Mouse (Mus musculus) embryonic facial prominence, embryonic 11.5 days (tissue): ENCODE data around the gene Coq4. TPM values are rescaled to one million over a fixed set of nuclear protein-coding genes. Genes with fewer than 3 reads are reported as not detected.

ENCODE experiments used
- ATAC-seq: fragments of 200-750 bp; cut with Nextera tagmentation; replicated peaks from 2 replicates; pipeline ENCODE4 v1.8.0; 2017; ENCODE audit warnings: low read depth; ENCODE audit not compliant: insufficient number of reproducible peaks, low FRiP score, low TSS enrichment
- DNase-seq: peaks from one replicate; pipeline ENCODE4 v3.0.0-alpha.2; 2015; ENCODE audit warnings: low spot score
- H3K27ac ChIP-seq: fragments of 300-500 bp; sonication (generic); replicated peaks from 2 replicates; pipeline ENCODE4 v1.5.1; 2014; ENCODE audit warnings: mild to moderate bottlenecking, low read depth, low read length, control low read depth
- H3K27me3 ChIP-seq: fragments of 300-500 bp; sonication (generic); 2 replicates; pipeline ENCODE4 v1.6.1; 2014; ENCODE audit warnings: mild to moderate bottlenecking, low read length, moderate library complexity, mixed read lengths; ENCODE audit not compliant: control insufficient read depth, insufficient read depth
- H3K36me3 ChIP-seq: fragments of 300-500 bp; sonication (generic); replicated peaks from 2 replicates; pipeline ENCODE4 v1.6.1; 2014; ENCODE audit warnings: low read depth, mild to moderate bottlenecking, low read length, moderate library complexity, mixed read lengths; ENCODE audit not compliant: control insufficient read depth, insufficient read depth
- H3K4me1 ChIP-seq: fragments of 300-500 bp; sonication (generic); 2 replicates; pipeline ENCODE4 v1.6.1; 2014; ENCODE audit warnings: low read length, mixed read lengths; ENCODE audit not compliant: control insufficient read depth, insufficient read depth
- H3K4me2 ChIP-seq: fragments of 300-500 bp; sonication (generic); 2 replicates; pipeline ENCODE4 v1.6.1; 2014; ENCODE audit warnings: low read depth, mild to moderate bottlenecking, control low read depth, low read length, moderate library complexity
- H3K4me3 ChIP-seq: fragments of 300-500 bp; sonication (generic); 2 replicates; pipeline ENCODE4 v1.5.1; 2014; ENCODE audit warnings: low read depth, low read length, control low read depth
- H3K9ac ChIP-seq: fragments of 300-500 bp; sonication (generic); replicated peaks from 2 replicates; pipeline ENCODE4 v1.6.1; 2014; ENCODE audit warnings: mild to moderate bottlenecking, control low read depth, low read length
- H3K9me3 ChIP-seq: fragments of 300-500 bp; sonication (generic); replicated peaks from 2 replicates; pipeline ENCODE4 v1.6.1; 2016; ENCODE audit warnings: mild to moderate bottlenecking, low read length, inconsistent platforms, mixed read lengths; ENCODE audit not compliant: control insufficient read depth
- WGBS: fragments of 180-500 bp; shearing (Covaris S2); extraction: QIAGEN DNeasy Blood & Tissue Kit; methylation state at CpG from one replicate; pipeline ENCODE4 v1.1.7; 2014; 5-methylcytosine and 5-hydroxymethylcytosine counted together
- polyA plus RNA-seq: library from polyadenylated mRNA; unstranded; fragments of >200 nt; fragmentation: Nextera tagmentation; extraction: Ambion mirVana; gene quantifications from 2 replicates; pipeline ENCODE4 v1.2.1, GENCODE M21; 2014

Gene Coq4
- polyA plus RNA-seq, 1 experiment from 2014 or later = 34.6 TPM

DNA sequence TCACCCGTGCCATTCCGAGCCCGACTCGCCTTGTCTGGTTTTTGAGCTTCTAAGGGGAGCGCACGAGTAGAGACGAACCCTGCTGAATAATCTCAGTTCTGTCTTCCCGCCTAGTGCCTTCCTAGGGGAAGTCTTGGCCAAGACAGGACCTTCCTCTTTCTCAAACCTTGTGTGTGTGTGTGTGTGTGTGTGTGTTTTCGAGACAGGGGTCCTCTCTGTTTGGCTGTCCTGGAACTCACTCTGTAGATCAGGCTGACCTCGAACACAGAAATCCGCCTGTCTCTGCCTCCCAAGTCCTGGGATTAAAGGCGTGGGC, 40.4 kb downstream of the Coq4 start:
- no peak for ATAC-seq
- no peaks in the 10 kb centered on the region for H3K4me1 ChIP-seq
- peak overlapping the region; percentile 98 for H3K4me3 ChIP-seq
- H3K27me3 ChIP-seq = no peaks in the 10 kb centered on the region
- peak overlapping the region; percentile 84 for H3K9ac ChIP-seq
- WGBS = 3% methylated on average over 12 of the region's 12 CpGs
- no peaks in the 10 kb centered on the region for H3K36me3 ChIP-seq
- H3K4me2 ChIP-seq = peak overlapping the region; percentile 64
- no peak for DNase-seq
- no peak overlapping the region for H3K27ac ChIP-seq
- no peaks in the 10 kb centered on the region for H3K9me3 ChIP-seq

DNA sequence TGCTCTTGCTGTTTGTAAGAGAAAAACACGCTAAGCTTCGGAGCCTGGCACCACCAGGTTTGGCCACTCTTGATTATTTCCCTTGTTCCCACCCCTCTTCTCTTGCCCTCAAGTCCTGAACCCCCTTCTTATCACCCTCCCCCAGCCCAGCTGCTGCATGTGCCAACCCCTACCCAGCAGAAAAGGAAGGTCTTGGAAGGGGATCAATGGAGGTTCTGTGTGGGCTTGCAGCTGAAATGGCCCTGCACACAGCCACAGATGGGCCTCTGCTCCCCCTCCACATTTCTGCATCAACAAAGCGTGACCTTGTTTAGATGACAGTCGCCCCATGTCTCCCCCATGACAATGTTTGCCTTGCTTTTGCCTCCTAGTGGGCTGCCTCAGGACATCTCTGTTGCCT, 43.8 kb downstream of the Coq4 start:
- H3K4me2 ChIP-seq = no peak overlapping the region
- no peak for DNase-seq
- H3K9ac ChIP-seq = no peak overlapping the region
- ATAC-seq = no peak
- 89% methylated on average over 4 of the region's 4 CpGs for WGBS
- H3K27me3 ChIP-seq = no peaks in the 10 kb centered on the region
- H3K4me1 ChIP-seq = no peaks in the 10 kb centered on the region
- no peaks in the 10 kb centered on the region for H3K36me3 ChIP-seq
- H3K4me3 ChIP-seq = no peak overlapping the region
- H3K9me3 ChIP-seq = no peaks in the 10 kb centered on the region
- no peak overlapping the region for H3K27ac ChIP-seq

DNA sequence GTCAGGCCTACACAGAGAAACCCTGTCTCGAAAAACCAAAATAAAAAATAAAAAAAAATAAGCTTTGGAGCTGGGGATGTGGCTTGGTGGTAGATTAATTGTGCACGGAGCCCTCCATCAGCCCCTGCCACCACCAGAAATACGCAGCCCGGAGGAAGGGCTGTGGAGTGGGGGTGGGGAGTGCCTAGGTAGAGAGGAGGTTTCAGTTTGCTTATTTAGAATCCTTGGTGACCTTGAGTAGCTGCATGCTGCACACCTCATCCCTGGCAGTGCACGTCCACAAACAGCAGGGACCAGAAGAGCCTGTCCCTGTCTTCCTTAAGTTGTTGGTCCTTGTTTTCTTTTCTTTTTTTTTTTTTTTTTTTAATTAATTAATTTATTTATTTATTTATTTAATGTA, 46.5 kb downstream of the Coq4 start:
- WGBS = 93% methylated on average over 5 of the region's 5 CpGs
- H3K4me3 ChIP-seq = no peak overlapping the region
- H3K9ac ChIP-seq = no peak overlapping the region
- H3K9me3 ChIP-seq = no peaks in the 10 kb centered on the region
- no peaks in the 10 kb centered on the region for H3K4me1 ChIP-seq
- no peak overlapping the region for H3K27ac ChIP-seq
- H3K27me3 ChIP-seq = no peaks in the 10 kb centered on the region
- H3K4me2 ChIP-seq = no peak overlapping the region
- DNase-seq = no peak
- no peak for ATAC-seq
- no peaks in the 10 kb centered on the region for H3K36me3 ChIP-seq

- H3K4me3 ChIP-seq = no peak overlapping the region
Observed at GRCm38 (mm10) chr2:29835391-29835899, 48.2 kb downstream of the Coq4 start.

DNA sequence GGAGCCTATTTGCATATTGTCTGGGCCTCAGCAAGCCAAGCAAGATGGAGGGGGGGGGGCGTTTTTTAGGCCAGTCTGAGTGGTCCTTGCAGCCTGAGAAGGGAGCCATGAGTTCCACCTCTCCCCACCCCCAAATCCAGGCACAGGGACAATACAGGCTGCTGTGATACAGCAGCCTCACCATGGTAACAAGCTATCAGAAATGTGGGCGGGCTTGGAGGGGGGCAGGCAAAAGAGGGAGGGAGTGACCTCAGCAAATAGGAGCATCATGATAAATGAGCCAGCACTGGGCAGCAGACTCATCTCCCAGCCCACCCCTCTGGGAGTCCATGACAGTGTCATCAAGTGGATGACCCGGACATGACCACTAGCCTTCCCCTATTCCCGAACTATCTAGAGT, 52.2 kb downstream of the Coq4 start:
- no peak for DNase-seq
- peaks cover 4% of the 10 kb centered on the region for H3K36me3 ChIP-seq
- ATAC-seq = peak; percentile 37; the same call in 1 of the 2 replicates
- no peak overlapping the region for H3K4me2 ChIP-seq
- no peak overlapping the region for H3K9ac ChIP-seq
- H3K4me1 ChIP-seq = no peaks in the 10 kb centered on the region
- WGBS = 54% methylated on average over 4 of the region's 4 CpGs
- no peak overlapping the region for H3K27ac ChIP-seq
- H3K4me3 ChIP-seq = no peak overlapping the region
- H3K9me3 ChIP-seq = no peaks in the 10 kb centered on the region
- H3K27me3 ChIP-seq = peaks cover 14% of the 10 kb centered on the region

More at GRCm38 (mm10) chr2:29835391-29835899, 48.2 kb downstream of the Coq4 start:
- Histone ChIP-seq H3K9ac (no peak overlapping the region), H3K27me3 (no peaks in the 10 kb centered on the region), H3K36me3 (no peaks in the 10 kb centered on the region), H3K27ac (no peak overlapping the region), H3K4me1 (no peaks in the 10 kb centered on the region), H3K4me2 (no peak overlapping the region), H3K9me3 (no peaks in the 10 kb centered on the region)
- ATAC-seq (no peak), DNase-seq (no peak)
- 51% methylated on average over 2 of the region's 2 CpGs for WGBS

DNA sequence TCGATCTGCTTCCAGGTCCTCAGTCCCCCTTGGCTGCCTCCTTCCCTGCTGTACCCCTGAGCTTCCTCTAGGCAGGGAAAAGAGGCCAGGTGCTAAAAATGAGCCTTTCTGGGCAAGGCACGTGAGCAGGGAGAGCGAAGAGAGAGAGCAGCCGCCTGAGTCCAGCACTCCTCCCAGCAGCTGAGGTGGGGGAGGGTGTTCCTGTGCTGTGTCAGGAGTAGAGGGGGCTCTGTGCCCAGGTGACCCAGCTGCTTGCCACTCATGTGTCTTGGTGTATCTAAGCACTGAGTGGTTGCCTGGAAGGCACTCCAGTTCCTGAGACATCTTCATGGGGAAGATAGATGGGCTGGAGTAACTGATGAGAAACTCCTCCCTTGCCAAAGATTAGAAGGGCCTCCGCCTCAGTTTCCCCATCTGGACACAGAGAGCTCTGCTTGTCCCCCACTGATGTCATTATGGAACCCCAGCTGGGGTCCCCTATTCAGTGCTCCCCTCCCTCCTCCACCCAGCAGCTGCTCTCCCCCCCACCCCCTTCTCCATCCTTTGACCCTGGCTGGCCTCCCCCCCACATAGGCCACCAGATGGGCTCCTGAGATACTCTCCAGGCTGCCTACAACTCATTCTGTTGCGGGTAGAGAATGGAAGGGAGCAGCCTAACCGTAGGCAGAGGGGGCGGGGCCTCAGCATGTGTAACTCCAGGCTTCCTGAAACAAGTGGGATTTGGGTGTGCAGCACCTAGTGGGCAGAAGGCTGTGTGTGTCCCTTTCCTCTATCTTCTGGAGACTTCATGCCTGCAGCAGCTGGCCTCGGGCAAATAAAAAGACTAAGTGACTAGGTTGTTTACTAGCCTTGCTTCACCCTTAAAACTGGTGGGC, 56.2 kb downstream of the Coq4 start:
- 58% methylated on average over 9 of the region's 9 CpGs for WGBS
- Histone ChIP-seq H3K4me1 (no peaks in the 10 kb centered on the region; the same call in 1 of the 2 replicates), H3K27ac (no peak overlapping the region), H3K36me3 (peaks cover 4% of the 10 kb centered on the region), H3K9me3 (no peaks in the 10 kb centered on the region), H3K4me3 (no peak overlapping the region), H3K27me3 (peaks cover 44% of the 10 kb centered on the region), H3K4me2 (no peak overlapping the region), H3K9ac (no peak overlapping the region)
- ATAC-seq (no peak), DNase-seq (no peak)

DNA sequence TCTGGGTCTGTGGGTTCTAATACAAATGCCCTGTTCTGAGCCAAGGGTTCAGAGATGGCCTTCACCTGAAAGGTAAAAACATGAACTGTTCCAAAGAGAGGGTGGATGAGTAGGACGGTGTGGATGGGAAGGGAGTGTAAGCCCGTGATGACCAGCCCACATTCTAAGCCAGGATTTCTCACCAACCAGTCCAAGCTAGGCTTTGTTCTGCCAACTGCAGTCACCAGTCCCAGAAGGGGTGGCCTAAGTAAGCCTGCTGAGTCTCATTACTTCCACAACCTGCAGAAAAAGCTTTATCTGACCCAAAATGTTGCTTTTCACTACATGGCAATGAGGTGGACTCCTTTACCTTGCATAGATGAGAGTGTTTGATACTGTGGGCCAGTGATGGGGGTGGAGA, 56.8 kb downstream of the Coq4 start:
- no peaks in the 10 kb centered on the region for H3K9me3 ChIP-seq
- H3K4me2 ChIP-seq = no peak overlapping the region
- H3K4me1 ChIP-seq = no peaks in the 10 kb centered on the region; the same call in 1 of the 2 replicates
- DNase-seq (no peak), ATAC-seq (no peak)
- 61% methylated on average over 2 of the region's 2 CpGs for WGBS
- H3K9ac ChIP-seq = no peak overlapping the region
- peaks cover 45% of the 10 kb centered on the region for H3K27me3 ChIP-seq
- H3K4me3 ChIP-seq = no peak overlapping the region; the same call in 1 of the 2 replicates
- no peak overlapping the region for H3K27ac ChIP-seq
- peaks cover 4% of the 10 kb centered on the region for H3K36me3 ChIP-seq

DNA sequence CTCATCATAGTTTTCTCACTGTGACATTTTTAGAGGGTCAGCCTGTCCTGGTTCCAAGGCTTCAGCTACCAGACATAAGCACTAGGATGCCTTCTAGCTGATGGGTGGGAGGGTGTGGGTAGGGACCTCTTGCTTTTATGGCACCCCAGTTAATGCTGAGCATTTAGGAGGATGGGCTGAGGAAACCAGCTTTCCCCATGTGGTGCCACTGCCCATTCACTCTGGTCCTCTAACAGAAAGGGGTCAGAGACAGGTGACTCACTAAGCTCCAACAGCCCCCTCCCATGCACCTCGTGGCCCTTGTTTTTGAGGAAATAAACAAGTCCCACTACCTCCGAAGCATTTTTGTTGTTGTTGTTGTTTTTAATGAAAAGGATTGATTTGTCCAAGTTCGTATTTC, 57.4 kb downstream of the Coq4 start:
- no peak for ATAC-seq
- Histone ChIP-seq H3K4me1 (no peaks in the 10 kb centered on the region; the same call in 1 of the 2 replicates), H3K9me3 (no peaks in the 10 kb centered on the region), H3K9ac (no peak overlapping the region), H3K27ac (no peak overlapping the region), H3K4me3 (no peak overlapping the region), H3K4me2 (no peak overlapping the region), H3K36me3 (peaks cover 4% of the 10 kb centered on the region), H3K27me3 (peaks cover 45% of the 10 kb centered on the region)
- WGBS = 9% methylated on average over 3 of the region's 3 CpGs
- DNase-seq = no peak
